Mouse (Mus musculus): ENCODE data around the gene 5730455P16Rik.

- no peak for TF ChIP-seq CTCF (IDR thresholded peaks at IDR 0.05; ENCODE audit: insufficient read depth, low read length)
- TF ChIP-seq POLR2A (IDR thresholded peaks at IDR 0.05; ENCODE audit: borderline replicate concordance, extremely low read depth, low read depth, low read length): no peak
These were observed 8.9 kb downstream of the 5730455P16Rik start for GRCm38 (mm10) chr11:80368949-80369348.

Data from lung, adult 2 months (tissue).